Mouse (Mus musculus): ENCODE results near the gene Slfn4.

- TF ChIP-seq CTCF (IDR thresholded peaks at IDR 0.05; ENCODE audit: borderline replicate concordance, insufficient read depth, low read depth, low read length) = no peak
- TF ChIP-seq POLR2A (IDR thresholded peaks at IDR 0.05; ENCODE audit: borderline replicate concordance, insufficient read depth, low read length) = no peak
Measured at GRCm38 (mm10) chr11:83224750-83225149, 49.8 kb downstream of the Slfn4 start.

All from cerebellum, adult 2 months (tissue).